Mouse (Mus musculus) urinary bladder, postnatal 4 days (tissue): ENCODE data around the gene Lrrk1.

Source experiments
- DNase-seq, 2 experiments: peaks; one replicate each; pipeline ENCODE4 v3.0.0; 2021 to 2022; ENCODE audit warnings: low spot score in 2 of 2

Gene Lrrk1

DNA sequence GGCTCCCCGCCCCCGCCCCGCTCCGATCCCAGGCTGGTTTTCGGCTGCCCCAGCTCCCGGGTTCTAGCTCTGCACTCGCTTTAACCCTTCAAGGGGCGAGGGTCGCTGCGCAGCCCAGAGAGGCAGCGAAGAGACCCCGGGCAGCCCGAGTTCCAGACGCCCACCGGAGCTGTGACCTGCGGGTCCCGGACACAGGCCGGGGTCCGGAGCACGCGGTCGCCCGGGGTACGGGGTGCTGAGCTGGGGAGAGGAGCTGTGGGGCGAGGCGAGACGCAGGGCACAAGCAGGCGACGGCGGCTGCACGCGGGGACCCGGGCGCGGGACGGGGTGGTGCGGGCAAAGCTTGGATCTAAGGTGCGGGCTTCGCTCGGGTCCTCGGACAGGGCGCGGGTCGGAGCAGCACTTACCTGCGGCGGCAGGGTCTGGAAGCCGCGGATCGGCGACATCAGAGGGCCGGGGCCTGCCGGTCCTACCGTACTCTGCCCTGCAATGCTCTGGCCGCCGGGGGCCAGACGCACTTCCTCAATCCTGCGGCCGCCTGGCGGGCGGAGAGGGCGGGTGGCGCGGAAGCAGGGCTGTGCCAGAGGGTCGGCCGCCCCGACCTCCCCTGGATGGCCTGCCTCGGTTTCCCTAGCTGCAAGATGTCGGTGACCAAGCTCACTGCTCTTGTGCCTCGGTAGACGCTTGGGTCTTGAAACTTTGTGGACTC lies at the start of gene Lrrk1:
TSS of gene Lrrk1 (minus strand) at position 538 of the 709 bp plus-strand sequence.
- peak; percentile 58 to 67 for DNase-seq

GRCm38 (mm10) chr7:66434453-66434935 lies 46.3 kb upstream of the Lrrk1 start:
- peak; percentile 36 to 74 for DNase-seq

DNA sequence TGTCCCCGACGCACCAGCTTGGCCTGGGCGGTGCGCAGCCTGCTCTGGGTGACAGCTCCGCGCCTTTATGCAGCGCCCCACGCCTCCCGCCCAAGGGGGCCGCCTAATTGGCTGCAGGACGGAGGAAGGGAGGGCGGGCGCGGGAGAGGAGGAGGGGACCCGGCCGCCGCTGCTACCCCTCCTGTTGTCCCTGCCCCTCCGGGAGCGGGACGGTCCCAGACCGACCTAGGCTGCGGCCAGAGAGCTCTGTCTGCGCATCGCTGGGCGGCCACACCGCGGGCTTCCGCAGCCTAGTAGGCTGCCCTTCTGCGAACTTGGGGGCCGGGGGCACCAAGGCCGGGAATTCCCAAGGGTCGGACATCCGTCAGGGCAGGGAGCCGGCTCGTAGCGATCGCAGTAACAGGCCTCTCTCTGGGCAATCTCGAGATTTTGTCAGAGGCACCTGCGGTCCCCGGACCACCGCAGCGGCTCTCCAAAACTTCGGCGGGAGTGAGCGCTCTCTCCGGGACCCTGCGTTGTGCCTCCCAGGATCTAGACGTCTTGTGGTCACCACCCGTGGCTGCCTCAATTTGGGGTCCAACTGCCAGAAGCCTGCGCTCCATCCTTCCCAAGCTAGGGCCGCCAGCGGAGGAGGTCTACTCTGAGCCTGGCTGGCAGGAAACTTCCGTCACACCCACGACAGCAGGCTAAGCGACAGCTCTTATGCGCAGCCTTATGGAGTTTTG lies 39.4 kb upstream of the Lrrk1 start, which contains the start of gene Aldh1a3:
TSS of gene Aldh1a3 (minus strand) at position 81 of the 725 bp plus-strand sequence.
- DNase-seq, result peak in 1 of 2 experiments; percentile 48

GRCm38 (mm10) chr7:66427053-66427436 lies 38.9 kb upstream of the Lrrk1 start:
- no peak for DNase-seq

DNA sequence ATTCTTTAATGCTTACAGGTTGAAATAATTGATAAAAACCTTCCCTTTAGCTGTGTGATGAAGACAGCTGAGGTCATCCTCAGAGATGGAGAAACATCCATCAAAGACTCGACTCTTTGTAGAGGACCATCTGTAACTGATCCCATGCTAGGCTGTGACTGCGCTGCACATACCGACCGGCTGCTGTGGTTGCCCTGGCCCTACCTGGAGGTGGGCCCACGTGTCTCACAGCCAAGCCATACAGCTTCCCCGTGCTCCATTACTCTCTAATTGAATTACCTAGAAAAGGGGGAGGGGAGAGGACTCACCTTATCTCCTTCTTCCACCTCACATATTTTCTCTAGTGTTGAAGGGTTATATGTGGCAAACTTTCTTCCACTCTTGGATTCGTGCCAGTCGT lies 33.8 kb upstream of the Lrrk1 start:
- no peak for DNase-seq

- no peak for DNase-seq
These were observed 30.8 kb upstream of the Lrrk1 start for GRCm38 (mm10) chr7:66418981-66419380.

- DNase-seq, result no peak
These were observed 28.7 kb upstream of the Lrrk1 start for GRCm38 (mm10) chr7:66416829-66417228.

DNA sequence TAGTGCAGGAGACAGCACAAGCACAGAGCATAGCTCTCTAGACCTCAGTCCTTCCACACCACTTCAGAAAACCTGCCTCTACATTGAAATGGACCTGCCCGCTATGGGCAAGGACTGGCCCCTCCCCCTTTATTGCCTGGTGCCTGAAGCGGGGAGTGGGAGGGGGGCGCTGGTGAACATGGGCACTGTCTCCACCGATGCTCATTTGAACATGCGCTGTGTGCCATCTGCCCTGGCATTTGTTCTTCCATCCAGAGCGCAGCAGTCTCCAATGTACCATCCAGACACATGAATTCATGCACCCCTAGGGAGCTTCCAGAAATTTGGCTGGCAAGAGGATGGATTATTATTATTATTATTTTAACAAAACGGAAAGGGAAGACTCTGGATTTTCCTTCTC lies 24.9 kb upstream of the Lrrk1 start:
- DNase-seq, result no peak

GRCm38 (mm10) chr7:66409433-66409832 lies 21.3 kb upstream of the Lrrk1 start:
- DNase-seq, result no peak

DNA sequence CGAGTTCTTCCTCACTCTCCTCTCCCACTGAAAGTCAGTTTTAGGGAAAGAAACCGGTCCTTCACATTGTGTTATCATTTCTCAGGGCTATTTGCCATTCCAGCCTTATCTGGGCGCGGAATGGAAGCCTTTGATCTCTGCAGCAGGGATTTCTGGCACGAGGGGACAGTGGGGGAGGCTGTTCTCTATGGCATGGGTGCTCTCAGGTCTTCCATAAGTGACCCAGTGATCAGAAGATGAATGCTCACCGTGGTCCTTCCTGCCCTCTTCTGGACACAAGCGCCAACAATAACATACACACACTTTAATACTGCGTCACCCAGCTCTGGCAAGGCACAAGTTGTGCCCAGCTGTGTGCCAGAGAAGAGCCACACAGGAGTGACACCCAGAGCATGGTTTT lies 18.8 kb upstream of the Lrrk1 start:
- DNase-seq, result no peak

DNA sequence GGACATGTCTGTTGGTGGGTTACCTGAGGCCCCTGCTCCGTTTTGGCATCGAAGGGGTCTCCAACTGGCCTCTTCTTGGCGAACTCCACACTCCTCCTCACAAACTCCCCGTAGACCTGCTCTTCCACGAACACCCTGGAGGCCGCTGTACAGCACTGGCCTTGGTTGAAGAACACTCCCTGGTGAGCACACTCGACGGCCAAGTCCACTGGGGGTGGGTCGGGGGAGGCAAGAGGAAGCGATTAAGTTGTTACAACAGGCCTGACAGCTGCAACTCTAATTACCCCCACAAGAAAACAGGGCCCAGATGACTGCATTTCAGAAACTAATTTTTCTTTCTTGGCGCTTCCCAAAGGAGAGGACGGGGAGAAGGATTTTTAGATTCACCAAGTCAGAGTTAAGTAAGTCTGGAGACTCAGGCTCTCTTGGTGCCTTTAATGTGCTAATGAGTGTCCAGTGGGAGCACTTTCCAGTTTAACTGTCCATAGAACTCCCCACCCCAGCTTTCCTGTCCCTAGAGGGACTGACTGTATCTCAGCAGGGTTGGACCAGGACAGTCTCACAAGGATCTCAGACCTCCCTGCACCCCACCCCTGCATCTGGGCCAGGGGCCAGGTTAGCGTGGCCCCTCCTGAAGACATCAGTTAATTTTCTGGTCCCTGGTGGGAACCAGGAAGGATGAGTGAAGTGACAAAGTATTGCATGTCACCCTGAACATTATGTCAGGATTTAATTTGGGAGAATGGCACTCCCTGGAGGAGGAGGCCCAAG lies 18.0 kb upstream of the Lrrk1 start:
- DNase-seq, result peak in 1 of 2 experiments; percentile 54

DNA sequence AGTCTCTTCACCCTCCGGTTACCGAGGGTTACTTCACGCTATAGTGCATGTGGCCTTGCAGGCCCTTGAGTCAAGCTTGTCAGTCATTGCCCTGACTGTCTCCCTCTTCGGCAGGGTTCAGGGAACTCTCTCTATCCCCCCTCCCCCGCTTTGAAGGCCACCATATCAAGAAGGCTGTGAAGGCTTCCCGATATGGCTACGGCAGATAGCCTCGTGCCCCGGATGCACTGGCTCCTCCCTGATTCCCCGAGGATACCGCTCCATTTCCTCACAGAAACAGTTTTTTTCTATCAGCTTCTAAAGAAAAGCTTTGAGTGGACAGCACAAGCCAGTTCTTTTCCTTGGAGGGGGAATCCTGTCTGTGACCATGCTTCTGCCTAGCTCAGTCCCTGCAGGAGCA lies 17.4 kb upstream of the Lrrk1 start:
- DNase-seq, result no peak

DNA sequence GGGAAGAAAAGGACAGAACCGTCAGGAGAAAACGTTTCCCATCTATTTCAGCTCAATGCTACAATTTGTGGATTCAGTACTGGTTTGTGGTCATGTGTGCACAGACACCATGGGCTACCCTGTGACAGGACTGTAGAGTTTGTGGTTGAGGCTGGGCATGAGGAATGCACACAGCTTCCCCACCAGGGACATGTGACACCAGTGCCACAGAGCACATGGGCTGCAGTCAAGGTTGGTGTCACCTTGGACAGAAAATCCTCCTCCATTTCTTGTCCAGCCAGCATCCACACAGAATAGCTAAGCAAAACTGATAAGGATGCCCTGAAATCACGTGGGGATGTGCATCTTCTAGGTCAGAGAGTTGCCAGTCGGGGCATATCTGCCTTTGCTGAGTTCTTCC lies 16.7 kb upstream of the Lrrk1 start:
- DNase-seq, result no peak

- DNase-seq, result no peak
These were observed 16.0 kb upstream of the Lrrk1 start for GRCm38 (mm10) chr7:66404141-66404540.

DNA sequence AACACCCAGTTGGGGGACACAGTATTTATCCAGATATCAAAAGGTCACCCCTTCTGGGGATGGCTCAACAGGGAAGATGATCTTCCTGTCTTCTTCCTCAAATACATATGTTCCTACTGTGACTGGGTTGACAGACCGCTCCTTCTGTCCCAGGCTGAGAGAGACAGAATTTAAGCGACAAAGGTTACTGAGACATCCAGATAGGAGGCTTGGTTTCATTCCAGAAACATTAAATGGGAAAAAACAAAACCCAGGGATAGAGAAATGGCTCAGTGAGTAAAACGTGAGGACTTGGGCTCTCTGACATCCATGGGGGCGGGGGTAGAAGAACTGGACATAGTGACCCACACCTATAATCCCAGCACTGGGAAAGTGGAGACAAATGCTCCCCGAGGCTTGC lies 14.7 kb upstream of the Lrrk1 start:
- DNase-seq, result no peak

DNA sequence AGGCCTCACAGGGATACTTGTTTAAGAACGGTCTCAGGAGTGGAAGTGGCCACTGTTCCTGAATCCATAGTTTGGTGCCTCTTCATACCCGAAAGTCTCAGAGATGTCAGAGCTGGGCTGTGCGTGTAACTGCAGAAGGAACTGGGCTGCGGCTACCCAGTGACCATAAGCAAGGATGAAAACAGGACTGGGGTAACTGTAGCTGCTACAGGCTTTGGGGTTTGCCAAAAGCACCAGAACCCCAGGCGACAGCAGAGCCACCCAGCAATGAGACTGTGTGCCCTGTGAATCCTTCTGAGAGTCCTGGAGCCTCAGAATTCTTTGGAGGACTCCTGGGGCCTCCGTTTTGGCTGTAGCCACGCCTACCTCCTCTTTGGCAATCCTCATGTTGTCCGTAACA lies 13.5 kb upstream of the Lrrk1 start:
- no peak for DNase-seq

GRCm38 (mm10) chr7:66397288-66397687 lies 9.1 kb upstream of the Lrrk1 start:
- no peak for DNase-seq

DNA sequence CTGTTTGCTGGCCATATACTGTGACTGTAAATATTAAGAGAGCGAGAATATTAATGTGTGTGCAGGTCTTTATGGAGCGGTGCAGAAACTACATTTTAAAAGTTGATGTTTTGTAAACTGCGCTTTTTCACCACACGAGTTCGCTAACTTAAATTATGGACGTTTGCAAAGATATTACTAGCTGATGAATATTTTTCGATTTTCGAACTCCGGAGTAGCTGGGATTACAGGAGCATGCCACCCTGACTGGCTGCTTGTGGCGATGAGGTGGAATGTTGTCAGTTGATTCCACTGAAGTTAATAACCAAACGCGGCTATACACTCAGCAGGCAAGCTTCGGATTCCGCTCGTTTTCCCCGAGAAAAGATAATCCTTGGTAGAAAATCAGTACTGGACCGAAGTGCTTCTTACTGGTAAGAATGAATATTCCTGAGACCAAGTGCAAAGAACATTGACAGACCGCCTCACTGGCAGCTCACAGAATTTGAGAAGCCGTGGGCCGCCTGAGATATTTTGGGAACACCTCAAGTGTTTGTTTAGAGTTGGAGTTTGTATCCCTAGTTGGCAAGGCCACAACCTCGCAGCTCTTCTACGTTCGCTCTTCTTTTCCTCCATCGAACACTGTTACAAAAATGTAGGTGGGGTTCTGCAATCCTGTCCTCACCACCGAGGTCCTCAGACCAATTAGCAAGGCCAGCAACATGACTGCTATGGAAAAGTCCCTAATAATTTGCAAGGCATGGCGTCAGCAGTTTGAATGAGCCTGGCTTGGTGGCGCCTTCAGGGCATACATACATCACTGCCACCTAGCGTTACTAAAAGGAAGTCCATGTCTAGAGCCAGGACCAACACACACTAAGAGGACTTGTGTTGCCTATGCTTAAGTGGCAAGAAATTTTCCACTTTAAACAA lies 727 bp upstream of the Lrrk1 start:
- peak; percentile 45 to 66 for DNase-seq

DNA sequence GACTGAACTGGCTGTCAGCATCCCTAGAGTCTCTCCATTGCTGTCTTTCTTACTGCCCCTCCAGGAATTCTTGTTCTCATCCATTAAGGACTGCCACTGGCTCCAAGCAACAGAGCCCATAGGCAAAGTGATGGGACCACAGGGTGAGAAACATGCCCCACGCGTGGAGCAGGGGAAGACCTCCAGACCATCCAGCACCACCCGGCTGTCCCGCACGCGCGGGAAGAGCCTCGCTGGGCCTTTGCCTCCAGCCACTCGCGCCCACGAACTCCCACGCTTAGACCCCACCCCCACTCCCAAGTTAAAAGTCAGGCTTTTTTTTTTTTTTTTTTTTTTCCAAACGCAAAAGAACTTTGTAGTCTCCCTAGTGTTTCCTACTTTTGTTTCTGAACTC lies 734 bp downstream of the Lrrk1 start:
- no peak for DNase-seq

DNA sequence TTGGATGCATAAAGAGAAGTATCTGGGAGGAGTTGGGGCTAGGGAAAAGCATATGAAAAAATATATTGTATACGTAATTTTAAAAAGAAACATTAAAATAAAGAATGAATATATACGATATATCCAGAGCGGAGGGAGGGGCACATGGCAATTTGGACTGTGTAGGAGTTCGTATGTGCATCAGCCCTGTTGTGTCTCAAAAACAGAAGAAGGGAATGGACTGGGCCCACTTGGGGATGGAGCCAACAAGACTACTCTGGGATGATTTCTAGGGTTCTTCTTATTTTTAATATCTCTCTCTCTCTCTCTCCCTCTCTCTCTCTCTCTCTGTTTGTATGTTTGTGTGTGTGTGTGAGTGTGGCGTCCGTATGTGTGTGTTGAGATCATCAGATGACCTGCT lies 1.7 kb downstream of the Lrrk1 start:
- DNase-seq, result no peak

- no peak for DNase-seq
These were observed 2.3 kb downstream of the Lrrk1 start for GRCm38 (mm10) chr7:66385826-66386225.
